Mouse (Mus musculus) kidney, adult 11 months (tissue): Measurements from ENCODE around the gene Metap1d.

ENCODE experiments used
- DNase-seq: peaks from one replicate; pipeline ENCODE4 v3.0.0; 2022

The Metap1d gene

GRCm38 (mm10) chr2:71545882-71546639 is 93.0 kb downstream of the Metap1d start:
- DNase-seq = no peak

DNA sequence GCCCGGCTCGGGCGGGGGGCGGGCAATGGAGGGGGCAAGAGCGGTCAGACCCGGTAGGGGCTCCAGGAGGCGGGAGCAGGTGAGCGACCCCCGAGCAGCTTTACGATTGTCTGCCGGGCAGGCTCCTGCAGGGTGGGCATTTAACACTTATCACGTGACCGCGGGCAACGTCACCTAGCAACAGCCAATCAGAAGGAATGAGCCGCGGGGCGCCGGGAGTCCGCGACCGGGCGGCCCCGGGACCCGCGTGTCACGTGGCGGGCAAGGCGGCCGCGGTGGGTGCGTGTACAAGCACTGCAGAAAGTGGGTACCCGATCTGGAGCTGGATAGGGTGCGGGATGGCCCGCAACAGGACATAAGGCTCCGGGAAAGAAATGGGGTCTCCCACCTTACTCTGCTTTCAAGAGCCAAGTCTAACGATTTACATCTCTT is 93.6 kb downstream of the Metap1d start, which contains the start of gene Dlx2:
Gene Dlx2 (minus strand): TSS at position 115 of the 432 bp plus-strand sequence.
- no peak for DNase-seq

DNA sequence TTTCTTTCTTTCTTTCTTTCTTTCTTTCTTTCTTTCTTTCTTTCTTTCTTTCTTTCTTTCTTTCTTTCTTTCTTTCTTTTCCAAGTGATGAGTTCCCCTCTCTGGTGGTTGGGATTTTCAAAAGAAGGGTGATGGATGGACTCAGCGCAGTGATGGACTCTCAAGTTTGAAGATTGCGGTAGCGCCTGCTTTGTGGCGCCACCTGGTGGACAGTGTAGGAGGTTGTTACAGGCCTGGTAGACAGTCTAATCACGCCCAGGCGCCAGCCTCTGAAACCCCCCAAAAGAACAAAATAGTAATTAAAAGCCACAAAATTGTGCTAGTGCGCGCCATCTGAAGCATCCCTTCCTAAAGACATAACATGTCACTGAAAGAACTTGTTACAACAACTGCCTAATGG is 94.8 kb downstream of the Metap1d start:
- DNase-seq = peak; percentile 48

DNA sequence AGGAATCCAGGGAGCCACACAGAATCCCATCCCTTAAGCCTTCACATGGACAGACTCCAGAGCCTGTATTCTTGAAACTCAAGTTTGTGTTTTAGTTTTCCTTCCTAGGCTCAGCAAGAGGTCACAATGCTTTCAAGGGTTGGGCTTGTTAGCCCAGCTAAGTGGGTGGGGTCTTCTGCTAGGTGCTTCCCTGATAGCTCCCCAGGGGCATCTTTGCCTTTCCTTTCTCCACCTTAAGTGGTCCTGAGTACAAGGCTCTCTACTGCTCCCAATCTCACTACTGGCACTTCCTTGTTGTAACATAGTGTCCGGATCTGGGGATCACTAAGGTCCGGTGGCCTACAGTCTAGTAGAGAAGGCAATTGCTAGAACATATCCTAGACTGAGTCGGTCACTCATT is 97.3 kb downstream of the Metap1d start:
- DNase-seq = no peak

DNA sequence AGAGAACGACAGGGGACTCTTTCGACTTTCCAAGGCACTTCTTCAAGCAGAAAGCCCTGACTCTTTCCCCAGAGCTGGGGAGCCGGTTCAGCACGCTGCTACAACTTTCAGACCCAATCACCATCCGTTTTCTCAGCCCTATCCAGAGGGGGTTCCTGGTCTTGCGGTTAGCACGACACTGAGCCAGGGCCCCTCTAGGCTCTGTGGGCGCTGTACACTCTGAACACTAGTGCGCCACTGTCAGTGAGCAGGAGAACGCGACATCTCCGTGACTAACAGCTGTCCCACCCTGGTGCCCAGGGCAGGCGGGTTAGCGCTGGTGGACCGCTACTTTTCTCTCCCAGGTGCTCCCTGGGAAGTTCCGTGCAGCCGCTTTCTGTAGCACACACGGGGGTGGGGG is 98.6 kb downstream of the Metap1d start:
- DNase-seq = no peak

GRCm38 (mm10) chr2:71556071-71556470 is 103.0 kb downstream of the Metap1d start:
- DNase-seq = no peak

DNA sequence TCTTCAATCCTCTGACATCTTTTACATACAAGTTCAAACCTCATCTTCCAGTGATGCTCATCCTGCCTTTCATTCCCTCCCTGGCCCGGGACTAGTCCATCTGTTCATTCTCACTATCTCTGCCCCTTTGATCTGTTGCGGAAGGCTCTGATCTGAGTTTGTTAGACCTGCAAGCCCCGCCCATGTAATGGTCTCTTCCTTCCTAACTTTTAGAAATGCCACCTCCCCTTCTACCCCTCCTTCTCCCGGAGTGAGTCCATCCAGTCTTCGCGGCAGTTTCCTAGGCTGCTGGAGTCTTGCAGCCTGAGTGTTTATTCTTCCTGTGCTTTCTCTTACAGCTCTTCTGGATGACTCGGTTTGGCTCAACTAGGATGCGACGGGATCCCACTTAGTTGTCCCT is 113.4 kb downstream of the Metap1d start:
- no peak for DNase-seq

- no peak for DNase-seq
Observed at GRCm38 (mm10) chr2:71573736-71574135, 120.7 kb downstream of the Metap1d start.
